Mouse (Mus musculus) megakaryocyte progenitor cell, adult 5-6 weeks (primary cell): ENCODE measurements around the gene Actr3b. TPM values are rescaled to one million over a fixed set of nuclear protein-coding genes. Genes with fewer than 3 reads are reported as not detected.
"Not testable (repeated sequence)": the region's sequence is repeated elsewhere in the genome, so short reads cannot be mapped to it uniquely, and the experiment has no call there.

ENCODE experiments used
- ATAC-seq: replicated peaks from 2 replicates; pipeline ENCODE4 v1.8.0; 2016; ENCODE audit warnings: mild to moderate bottlenecking, moderate TSS enrichment, inconsistent platforms; ENCODE audit not compliant: poor library complexity
- total RNA-seq, 2 experiments: library from RNA; stranded (forward) in 1 of 2; stranded (reverse) in 1 of 2; fragments of 157-497, 149-512 nt in 1 of 2; fragments of 200-1000 nt in 1 of 2; gene quantifications; 2 replicates each; pipeline versions ENCODE4 v1.2.3 to v1.2.4; 2015 to 2017

Gene Actr3b
- total RNA-seq, 2 experiments from 2014 or later: 0.54 TPM; not detected in 1

DNA sequence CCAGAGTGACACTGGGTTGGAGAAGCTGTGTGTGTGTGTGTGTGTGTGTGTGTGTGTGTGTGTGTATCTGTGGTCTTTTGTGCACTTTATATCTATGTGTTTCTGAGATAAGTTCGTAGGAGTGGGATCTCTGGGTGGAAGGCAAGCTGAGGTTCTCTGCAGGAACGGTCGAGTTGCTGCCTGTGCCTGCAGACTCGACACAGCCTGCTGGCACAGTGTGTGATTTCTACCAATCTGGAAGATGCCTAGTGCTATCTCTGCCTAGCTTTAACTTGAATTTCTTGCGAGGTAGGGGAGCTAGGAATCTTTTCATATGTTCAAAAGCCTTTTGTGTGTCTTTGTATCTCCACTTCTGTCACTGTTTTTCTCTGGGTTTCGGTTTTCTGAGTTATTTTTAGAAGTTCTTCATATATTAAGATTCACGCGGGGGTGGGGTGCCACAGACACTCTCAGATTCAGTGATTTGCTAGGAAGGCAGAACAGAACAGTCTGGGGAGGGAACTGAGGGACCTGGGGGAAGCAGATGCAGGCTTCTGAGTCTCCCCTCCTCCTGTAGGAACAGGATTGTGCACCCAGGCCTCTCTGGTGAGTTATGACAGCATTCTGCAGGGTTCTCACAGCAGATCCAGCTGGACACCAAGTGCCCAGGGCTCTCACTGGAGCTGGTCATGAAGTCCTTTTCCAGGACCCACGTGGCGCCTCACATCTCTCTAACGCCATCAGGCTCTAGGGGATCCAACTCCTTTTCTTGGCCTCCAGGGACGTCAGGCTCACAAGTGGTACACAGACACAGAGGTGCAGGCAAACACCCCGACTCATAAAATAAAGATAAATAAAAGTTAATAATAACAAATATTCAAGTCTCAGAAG is 14.4 kb downstream of the Actr3b start:
- no peak for ATAC-seq

DNA sequence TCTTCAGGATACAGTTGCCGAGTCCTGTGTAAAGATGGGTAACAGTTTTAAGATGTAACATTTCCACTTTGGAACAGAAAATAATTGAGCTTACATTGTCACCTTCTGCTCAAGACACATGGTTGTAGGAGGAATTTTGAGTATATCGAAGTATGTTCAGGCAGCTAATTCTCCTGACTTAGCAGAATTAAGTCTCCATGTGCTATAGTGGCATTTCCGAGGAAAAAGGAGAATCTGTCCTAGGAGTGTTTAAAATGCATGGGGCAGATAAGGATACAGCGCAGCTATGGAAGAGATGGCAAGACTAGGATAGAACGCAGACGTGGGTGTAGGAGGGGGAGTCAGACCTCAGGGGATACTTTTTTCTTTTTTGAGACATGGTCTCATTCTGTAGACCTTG is 31.8 kb downstream of the Actr3b start:
- no peak for ATAC-seq

DNA sequence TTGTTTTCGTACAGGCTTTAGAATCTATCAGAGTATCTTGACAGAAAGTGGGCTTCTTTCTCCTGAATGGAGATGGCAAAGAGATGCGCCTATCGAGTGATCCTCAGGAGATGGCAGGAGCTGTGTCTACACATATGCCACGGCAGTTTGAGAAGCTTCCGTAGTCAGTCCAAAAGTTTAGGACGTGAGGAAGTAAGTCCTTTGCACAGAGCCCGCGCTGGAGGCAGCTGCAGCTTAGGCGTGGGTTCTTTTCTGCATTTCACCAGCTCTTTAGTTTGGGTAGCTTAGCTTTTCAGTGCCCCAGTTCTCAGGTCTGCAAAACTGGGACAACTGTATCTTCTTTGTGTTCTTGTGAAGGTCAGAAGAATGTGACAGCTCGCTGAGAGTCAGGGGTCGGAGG is 38.0 kb downstream of the Actr3b start:
- ATAC-seq: no peak

DNA sequence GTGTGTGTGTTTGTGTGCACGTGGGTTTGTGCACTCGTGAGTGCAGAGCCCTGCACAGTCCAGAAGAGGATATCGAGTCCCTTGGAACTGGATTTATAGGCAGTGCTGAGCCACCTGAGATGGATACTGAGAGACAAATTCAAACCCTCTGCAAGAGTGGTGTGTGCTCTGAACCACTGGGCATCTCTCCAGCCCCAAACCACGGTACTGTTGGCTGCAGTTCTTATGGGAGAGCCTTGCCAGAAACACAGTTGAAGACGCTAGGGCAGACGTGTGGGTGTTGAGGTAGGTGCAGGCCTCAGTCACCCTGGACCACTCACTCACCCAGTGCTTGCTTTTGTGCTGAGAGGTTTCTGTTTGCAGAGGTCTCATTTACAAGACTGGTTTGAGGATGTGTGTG is 41.1 kb downstream of the Actr3b start:
- ATAC-seq: no peak

DNA sequence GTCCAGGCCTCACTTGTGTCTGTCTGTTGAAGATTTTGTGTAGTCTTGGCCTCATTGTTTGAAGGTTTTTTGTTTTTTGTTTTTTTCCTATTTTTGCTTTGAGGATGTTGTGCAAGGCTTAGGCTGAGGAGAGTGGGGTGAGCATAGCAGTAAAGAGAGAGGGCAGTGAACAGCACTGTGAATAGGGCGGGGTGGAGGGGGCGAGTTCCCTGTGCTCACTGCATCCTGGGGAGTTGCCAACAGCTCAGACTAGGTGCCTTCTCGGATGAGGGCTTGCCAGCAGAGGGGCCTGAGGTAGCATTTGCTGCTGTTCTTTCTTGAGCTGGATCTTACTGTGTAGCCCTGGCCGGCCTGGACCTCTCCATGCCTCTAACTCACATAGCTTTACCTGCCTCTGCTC is 41.9 kb downstream of the Actr3b start:
- no peak for ATAC-seq

DNA sequence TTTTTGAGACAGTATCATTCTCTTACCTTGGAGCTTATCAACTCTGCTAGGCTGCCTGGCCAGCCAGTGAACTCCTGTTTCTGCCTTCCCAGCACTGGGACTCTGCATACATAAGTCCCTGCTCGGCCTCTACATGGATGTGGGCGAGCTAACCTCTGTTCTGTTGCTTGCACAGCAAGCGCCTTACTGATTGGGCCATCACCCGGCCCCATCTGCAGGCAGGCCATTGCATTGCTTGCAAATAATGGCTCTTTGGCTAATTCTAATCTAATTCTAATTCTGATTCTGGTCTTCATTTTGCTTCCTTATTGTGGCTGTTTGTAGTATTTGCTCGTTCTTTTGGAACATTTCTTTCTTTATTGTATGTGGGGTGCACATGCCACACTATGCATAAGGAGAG is 44.8 kb downstream of the Actr3b start:
- ATAC-seq: no peak

DNA sequence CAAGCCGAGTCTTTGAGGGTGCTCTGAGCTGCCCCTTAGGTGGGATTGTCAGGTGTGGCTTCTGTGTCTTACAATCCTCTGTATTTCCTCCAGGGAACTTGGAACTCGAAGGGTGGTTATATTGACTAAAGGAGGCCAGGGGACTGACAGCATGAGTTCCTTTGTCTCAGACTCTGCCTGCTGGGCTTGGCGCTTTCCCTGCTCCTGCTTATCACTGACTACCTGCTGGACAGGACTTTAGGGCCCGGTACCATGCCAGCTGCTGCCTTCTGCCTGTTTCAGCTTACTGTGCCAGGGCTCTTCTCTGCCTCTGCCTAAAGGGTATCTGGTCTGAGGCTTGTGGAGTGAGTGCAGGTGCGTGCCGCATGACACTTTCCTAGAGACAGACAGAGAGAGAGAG is 53.1 kb downstream of the Actr3b start:
- ATAC-seq: no peak

DNA sequence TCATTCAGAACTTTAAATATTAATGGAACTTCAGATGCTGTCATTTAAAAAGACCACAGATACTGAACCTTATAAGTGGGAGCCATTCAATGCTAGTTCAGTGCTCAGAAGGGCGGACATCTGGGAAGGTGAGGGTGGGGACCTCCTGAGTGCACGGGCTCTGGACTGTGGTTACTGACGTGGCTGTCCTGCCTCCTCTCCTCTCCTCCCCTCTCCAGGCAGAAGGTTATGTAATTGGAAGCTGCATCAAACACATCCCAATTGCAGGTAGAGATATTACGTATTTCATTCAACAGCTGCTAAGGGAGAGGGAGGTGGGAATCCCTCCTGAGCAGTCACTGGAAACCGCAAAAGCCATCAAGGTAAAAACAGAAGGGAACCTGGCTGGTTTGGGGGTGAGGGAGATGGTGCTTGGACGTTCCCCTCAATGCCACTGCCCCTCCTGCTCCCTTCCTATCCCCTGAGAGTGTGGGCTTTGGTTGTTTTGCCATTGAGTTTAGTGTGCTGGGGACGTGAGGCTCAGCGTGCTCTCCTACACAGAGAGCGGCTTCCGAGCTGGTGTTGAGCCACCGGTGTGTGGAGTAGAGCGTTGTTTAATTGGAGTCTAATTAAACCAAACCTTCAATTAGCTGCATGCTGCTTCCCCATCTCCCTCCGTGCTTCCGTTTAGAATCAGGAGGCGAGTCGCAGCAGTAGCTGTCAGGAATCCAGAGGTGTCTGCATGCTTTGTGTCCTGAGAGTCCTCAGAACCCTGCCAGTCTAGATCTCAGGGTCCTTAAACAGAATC is 69.7 kb downstream of the Actr3b start:
- no peak for ATAC-seq

DNA sequence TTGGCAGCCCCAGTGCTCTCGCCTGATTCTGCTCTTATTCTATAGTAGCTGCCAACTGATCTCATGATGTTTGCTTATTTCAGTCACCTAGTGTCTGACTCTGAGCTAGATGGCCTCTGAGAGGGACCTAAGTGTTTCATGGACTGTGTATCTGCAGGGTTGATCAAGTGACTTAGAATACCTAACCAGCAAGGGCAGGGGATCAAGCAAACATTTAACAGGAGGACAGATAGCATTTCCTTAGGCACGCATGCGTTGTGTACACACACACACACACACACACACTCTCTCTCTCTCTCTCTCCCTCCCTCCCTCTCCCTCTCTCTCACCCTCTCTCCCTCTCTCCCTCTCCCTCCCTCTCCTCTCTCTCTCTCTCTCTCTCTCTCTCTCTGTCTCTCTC is 71.0 kb downstream of the Actr3b start:
- ATAC-seq: no peak

DNA sequence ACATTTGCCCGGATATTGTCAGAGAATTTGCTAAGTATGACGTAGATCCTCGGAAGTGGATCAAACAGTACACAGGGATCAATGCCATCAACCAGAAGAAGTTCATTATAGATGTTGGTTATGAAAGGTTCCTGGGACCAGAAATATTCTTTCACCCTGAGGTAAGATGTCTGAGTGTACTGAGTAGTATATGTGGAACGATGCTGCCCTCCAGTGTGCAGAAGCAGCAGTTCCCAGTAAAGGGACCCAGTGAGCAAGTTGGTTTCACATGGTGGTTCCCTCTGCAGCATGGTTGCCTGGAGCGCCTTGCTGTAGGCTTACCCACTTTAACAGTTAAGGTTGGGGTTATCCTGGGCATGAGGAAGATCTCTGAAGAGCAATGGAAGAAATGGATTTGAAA is 71.8 kb downstream of the Actr3b start:
- ATAC-seq: peak; percentile 92

DNA sequence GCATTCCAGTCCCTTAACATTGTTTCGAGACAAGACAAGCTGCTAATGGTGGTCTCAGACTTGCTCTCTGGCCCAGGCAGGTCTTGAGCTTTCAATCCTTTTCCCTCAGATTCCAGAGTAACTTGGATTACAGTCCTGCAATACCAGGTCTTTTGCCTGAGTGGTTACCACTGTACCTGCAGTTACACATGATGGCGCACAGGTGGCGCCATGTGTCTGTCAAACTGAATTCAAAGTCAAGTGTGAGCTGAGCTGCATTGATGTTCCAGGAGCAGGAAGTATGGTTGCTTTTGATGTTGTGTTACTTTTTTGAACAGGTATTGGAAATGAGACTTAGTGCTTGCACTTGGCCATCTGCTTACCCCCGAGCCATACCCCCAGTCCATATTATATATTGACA is 79.6 kb downstream of the Actr3b start:
- ATAC-seq: peak; percentile 96

DNA sequence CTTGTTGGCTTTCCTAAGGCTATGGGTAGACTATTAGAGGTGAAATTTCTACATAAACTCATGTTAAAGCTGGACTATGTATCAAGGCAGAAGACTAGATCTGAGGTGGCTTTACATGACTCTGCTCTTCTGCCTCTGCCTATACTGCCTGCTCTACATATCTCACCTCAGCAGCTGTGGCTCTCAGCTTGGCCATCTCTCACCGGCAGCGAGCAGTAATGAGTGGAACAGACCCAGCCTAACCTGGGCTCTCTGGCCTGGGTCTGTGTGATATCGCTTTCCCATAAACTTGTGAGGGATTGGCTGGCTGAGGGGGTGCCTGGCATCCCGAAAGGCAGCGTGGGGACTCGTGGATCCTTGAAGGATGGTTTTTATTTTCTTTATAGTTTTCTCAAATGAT is 86.8 kb downstream of the Actr3b start:
- peak; percentile 79 for ATAC-seq

DNA sequence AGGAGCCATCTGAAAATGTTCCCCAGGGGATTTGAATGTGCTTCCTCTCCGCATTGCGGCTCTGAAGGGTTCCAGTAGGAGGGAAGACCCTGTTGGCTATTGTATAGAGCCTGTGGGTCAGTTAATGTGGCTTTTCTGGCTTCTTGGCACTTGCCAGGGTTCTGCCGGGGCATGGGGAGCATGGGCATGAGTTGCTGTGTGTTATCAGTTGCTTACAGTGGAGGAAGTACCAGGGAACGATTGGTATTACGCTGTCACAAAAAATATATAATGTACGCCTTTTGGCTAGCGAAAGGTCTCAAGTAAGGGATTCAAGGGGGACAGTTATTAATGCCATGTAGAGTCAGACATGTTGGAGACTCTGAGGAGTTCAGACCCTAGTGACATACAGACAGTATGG is 87.4 kb downstream of the Actr3b start:
- 0 out of 2 replicates have a peak, but pooled peaks have one; percentile 22 for ATAC-seq

DNA sequence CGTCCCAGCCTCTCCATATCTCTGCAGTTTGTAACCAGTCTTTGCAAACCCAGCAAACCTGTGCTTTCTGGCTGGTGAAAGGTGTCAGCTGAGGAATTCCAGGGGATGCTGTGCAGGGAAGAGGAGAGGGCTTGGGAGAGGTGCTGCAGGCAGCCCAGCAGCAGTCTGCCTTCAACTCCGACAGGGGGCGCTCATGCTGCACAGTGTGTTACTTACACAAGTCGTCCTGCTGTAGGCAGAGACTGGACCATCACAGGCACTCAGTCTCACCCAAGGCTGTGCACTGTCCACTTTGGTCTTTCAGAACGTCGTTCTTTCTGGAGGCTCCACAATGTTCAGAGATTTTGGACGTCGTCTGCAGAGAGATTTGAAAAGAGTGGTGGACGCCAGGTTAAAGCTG is 88.3 kb downstream of the Actr3b start:
- no peak for ATAC-seq

DNA sequence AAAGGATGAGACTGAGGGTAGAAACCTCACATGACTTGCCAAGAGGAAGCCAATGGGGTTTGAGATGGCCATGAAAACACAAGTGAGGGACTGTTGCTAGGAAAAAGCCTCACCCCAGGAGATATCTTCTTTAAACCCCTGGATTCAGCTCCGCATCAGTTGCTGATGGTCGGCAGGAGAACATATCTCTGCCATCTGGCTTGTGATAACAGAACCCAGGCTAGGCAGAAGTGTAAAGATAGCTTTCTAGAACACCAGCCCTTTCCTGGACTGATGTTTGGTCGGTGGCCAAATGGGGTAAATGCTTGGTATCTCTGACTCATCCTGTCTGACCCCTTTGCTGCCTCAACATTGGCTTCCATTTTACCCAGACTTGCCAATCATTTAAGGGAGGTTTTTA is 106.4 kb downstream of the Actr3b start:
- ATAC-seq: no peak

DNA sequence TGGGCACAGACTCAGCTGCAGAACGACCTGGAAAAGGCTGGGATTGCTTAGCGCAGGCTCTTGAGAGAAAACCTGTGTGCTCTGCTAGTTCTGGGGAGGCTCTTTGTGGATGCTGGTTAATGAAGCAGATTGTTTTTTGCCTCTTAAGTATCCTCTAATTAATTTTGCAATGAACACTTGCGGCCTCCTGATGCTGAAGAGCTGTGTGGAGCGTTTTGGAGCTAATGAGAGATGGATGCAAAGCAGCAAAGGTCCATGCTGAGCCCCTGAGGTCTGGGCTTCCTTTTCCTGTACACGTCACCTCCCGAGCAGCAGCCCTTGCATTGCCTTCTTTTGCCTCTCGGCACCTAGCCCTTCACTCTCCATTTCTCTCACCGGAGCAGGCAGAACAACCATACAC is 110.1 kb downstream of the Actr3b start:
- ATAC-seq: no peak

DNA sequence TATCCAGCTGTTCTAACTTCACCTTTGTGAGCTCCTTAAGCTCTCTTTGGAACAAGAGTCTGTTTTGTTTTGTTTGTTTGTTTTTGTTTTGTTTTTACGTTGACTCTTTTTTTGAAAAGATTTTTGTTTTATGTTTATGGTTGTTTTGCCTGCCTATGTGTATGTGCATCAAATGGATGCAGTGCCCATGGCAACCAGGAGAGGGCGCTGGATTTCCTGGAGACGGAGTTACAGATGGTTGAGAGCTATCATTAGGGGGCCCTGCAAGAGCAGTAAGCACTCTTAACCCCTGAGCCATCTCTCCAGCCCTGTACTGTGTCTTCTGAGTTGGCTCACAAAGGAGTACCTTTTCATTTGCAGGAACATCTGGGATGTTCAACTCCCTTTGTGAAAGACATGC is 110.8 kb downstream of the Actr3b start:
- ATAC-seq: no peak

DNA sequence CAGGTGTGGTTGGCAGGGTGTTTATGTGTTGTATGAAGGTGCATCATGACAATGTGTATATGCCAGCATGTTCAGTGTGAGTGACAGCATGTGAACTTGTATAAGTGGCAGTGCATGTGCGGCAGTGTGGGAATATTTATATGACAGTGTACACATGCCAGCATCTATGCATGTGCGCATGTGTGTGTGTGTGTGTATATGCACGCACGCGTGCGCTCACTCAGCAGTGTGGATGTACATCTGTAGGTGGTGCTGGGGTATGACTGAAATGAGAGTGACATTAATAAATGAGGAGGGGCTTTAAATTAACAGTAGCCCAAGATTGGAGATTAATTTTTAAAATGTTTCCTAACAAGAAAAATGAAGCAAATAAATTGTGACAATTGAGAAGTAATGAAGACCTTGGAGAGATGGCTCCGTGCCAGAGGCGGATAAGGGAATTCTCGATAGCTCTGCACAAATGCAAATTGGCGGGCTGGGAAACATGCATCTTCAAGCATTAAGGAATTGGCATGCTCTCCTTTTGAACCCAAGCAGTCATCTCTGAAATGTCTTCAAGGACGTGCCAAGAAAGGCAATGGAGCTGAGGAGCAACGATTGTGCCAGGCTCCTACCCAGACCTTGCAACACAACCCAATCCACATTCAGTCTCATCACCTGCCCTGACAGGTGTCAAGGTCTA is 111.7 kb downstream of the Actr3b start:
- no peak for ATAC-seq

DNA sequence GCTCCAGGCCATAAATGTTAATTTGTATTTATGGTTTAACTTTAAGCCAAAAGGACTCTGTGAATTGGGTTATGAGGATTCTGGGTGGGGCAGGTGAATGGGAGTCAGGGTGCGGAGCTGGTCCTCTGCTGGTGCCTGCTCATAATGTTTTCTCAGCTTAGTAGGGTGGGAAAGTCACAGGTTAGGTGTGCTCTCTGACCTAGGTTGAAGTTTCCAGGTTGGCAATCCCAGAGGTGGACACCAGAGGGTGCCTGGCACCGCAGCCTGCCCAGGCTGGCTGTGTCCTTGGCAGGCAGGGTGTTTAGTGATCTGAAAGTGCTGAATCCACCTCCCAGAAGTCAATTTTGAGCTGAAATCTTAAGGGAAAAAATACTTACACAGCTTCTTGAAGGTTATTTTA is 113.2 kb downstream of the Actr3b start:
- no peak for ATAC-seq

DNA sequence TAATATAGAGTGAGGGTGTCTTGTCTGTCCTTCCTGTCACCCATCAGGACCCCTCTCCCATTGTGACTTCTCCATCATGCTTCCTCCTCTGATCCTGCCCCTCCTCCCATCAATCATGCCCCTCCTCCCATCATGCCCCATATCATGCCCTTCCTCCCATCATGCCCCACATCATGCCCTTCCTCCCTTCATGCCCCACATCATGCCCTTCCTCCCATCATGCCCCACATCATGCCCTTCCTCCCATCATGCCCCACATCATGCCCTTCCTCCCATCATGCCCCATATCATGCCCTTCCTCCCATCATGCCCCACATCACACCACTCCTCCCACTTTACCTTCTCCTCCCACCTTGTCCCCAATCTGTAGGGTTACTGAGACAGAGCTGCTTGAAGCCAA is 116.1 kb downstream of the Actr3b start:
- ATAC-seq: not testable (repeated sequence)

DNA sequence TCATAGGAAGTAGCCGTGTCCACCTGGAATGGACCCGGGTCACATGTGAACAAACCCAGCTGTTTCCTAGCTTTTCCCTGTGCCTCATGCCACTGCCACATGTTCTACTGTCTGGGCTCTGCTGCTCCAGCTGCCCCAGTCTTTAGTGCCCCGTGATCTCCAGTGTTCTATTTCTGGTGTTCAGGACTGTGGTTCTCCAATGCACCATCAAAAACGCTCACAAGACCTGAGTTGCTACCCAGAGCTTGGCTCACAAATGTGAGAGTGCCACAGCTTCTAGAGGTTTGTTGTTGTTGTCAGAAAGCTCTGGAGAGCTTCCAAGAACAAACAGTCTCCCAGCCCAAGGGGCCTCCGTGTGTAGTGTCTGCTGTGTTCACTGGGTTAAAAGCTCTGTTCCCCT is 117.5 kb downstream of the Actr3b start:
- no peak for ATAC-seq

DNA sequence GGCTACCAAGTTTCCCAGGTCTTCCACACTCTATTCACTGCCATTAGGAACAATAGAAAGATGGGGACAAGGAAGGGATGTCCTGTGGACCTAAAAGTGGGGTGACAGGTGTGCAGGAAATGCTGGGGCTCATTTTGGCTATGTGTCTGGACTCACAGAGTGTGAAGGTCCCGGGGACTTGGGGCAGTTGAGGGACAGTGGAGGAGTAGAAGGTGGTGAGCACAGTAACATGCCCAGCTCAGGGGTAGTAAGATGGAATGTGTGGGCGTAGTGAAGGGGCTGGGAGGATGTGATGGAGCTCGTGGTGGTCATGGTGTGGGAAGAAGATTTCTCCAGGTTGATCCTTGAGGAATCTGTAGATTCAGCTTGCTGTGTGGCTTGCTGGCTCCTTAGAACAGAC is 118.2 kb downstream of the Actr3b start:
- no peak for ATAC-seq
